Mouse (Mus musculus): ENCODE results near the gene Rab33b.

DNA sequence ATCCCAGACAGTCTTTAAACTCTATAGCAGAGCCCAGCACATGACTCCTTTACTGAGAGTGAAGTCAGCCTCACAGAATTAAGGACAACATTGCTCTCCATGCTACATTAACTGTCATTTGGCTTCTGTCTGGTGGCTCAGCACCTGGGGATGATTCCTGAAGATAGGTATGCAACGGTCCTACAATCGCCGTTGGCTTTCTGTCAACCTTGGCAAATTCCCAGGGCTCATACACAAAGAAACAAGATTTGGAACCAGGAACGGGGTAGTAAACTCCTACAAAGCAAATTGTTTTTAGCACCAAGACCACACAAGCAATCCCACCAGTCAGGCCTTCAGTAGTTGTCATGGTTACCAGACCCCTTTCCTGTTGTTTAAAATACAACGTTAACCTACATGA, 49.9 kb downstream of the Rab33b start:
- TF ChIP-seq NANOG (IDR thresholded peaks at IDR 0.05; ENCODE audit: borderline replicate concordance, low read length) (no peak), CTCF (conservative IDR thresholded peaks at IDR 0.05; ENCODE audit: low read length) (no peak), POU5F1 (IDR thresholded peaks at IDR 0.05; ENCODE audit: borderline replicate concordance, low read length) (no peak)
